Mouse (Mus musculus): ENCODE data around the gene Eps8. TPM values are rescaled to one million over a fixed set of nuclear protein-coding genes. Genes with fewer than 3 reads are reported as not detected.

The Eps8 gene
- polyA plus RNA-seq, 1 experiment = 5.6 TPM

- Histone ChIP-seq H3K4me3 (ENCODE audit: extremely low read depth, insufficient read depth, insufficient read length) (no peak overlapping the region), H3K27ac (ENCODE audit: insufficient read depth, low read length) (no peak overlapping the region), H3K27me3 (ENCODE audit: control insufficient read depth, insufficient read depth, low read length) (no peaks in the 10 kb centered on the region), H3K36me3 (ENCODE audit: control insufficient read depth, insufficient read depth, low read length) (no peaks in the 10 kb centered on the region), H3K4me1 (ENCODE audit: control insufficient read depth, insufficient read depth, insufficient read length) (no peaks in the 10 kb centered on the region)
- no peak for TF ChIP-seq CTCF (IDR thresholded peaks at IDR 0.05; ENCODE audit: extremely low read depth, insufficient read depth, insufficient read length, insufficient replicate concordance)
- TF ChIP-seq POLR2A (IDR thresholded peaks at IDR 0.05; ENCODE audit: low read depth, low read length) = no peak
- no peak for DNase-seq (ENCODE audit: low read depth in 1 of 2, low spot score in 2 of 2)
- WGBS = 80% methylated on average over 5 of the region's 5 CpGs
These were observed 106.1 kb downstream of the Eps8 start for GRCm38 (mm10) chr6:137548613-137549012.

- no peak for DNase-seq (ENCODE audit: low read depth in 1 of 2, low spot score in 2 of 2)
- H3K36me3 ChIP-seq (ENCODE audit: control insufficient read depth, insufficient read depth, low read length) = no peaks in the 10 kb centered on the region
- H3K27me3 ChIP-seq (ENCODE audit: control insufficient read depth, insufficient read depth, low read length) = no peaks in the 10 kb centered on the region
- no peak for TF ChIP-seq CTCF (IDR thresholded peaks at IDR 0.05; ENCODE audit: extremely low read depth, insufficient read depth, insufficient read length, insufficient replicate concordance)
- TF ChIP-seq POLR2A (IDR thresholded peaks at IDR 0.05; ENCODE audit: low read depth, low read length) = no peak
- 72% methylated on average over 2 of the region's 2 CpGs for WGBS
- peaks cover 9% of the 10 kb centered on the region; the same call in 1 of the 2 replicates for H3K4me1 ChIP-seq (ENCODE audit: control insufficient read depth, insufficient read depth, insufficient read length)
- H3K4me3 ChIP-seq (ENCODE audit: extremely low read depth, insufficient read depth, insufficient read length) = no peak overlapping the region
- no peak overlapping the region for H3K27ac ChIP-seq (ENCODE audit: insufficient read depth, low read length)
These were observed 107.1 kb downstream of the Eps8 start for GRCm38 (mm10) chr6:137547555-137547954.

- no peaks in the 10 kb centered on the region for H3K36me3 ChIP-seq (ENCODE audit: control insufficient read depth, insufficient read depth, low read length)
- no peak overlapping the region for H3K4me3 ChIP-seq (ENCODE audit: extremely low read depth, insufficient read depth, insufficient read length)
- H3K27ac ChIP-seq (ENCODE audit: insufficient read depth, low read length) = no peak overlapping the region
- no peaks in the 10 kb centered on the region for H3K27me3 ChIP-seq (ENCODE audit: control insufficient read depth, insufficient read depth, low read length)
- TF ChIP-seq POLR2A (IDR thresholded peaks at IDR 0.05; ENCODE audit: low read depth, low read length) = no peak
- TF ChIP-seq CTCF (IDR thresholded peaks at IDR 0.05; ENCODE audit: extremely low read depth, insufficient read depth, insufficient read length, insufficient replicate concordance) = no peak
- H3K4me1 ChIP-seq (ENCODE audit: control insufficient read depth, insufficient read depth, insufficient read length) = peaks cover 23% of the 10 kb centered on the region
- 95% methylated on average over 6 of the region's 6 CpGs for WGBS
- no peak for DNase-seq (ENCODE audit: low read depth in 1 of 2, low spot score in 2 of 2)
These were observed 108.6 kb downstream of the Eps8 start for GRCm38 (mm10) chr6:137546101-137546500.

GRCm38 (mm10) chr6:137545341-137545740, 109.3 kb downstream of the Eps8 start:
- DNase-seq (ENCODE audit: low read depth in 1 of 2, low spot score in 2 of 2) = no peak
- no peak for TF ChIP-seq POLR2A (IDR thresholded peaks at IDR 0.05; ENCODE audit: low read depth, low read length)
- no peak for TF ChIP-seq CTCF (IDR thresholded peaks at IDR 0.05; ENCODE audit: extremely low read depth, insufficient read depth, insufficient read length, insufficient replicate concordance)
- no peaks in the 10 kb centered on the region for H3K27me3 ChIP-seq (ENCODE audit: control insufficient read depth, insufficient read depth, low read length)
- no peak overlapping the region for H3K4me3 ChIP-seq (ENCODE audit: extremely low read depth, insufficient read depth, insufficient read length)
- no peaks in the 10 kb centered on the region for H3K36me3 ChIP-seq (ENCODE audit: control insufficient read depth, insufficient read depth, low read length)
- no peak overlapping the region for H3K27ac ChIP-seq (ENCODE audit: insufficient read depth, low read length)
- H3K4me1 ChIP-seq (ENCODE audit: control insufficient read depth, insufficient read depth, insufficient read length) = peaks cover 24% of the 10 kb centered on the region
- WGBS = 73% methylated on average over 3 of the region's 3 CpGs

- H3K4me3 ChIP-seq (ENCODE audit: extremely low read depth, insufficient read depth, insufficient read length) = no peak overlapping the region
These were observed 112.2 kb downstream of the Eps8 start for GRCm38 (mm10) chr6:137542231-137543152.

GRCm38 (mm10) chr6:137541216-137542176, 113.2 kb downstream of the Eps8 start:
- 26% methylated on average over 17 of the region's 17 CpGs for WGBS
- no peak overlapping the region for H3K27ac ChIP-seq (ENCODE audit: insufficient read depth, low read length)
- TF ChIP-seq POLR2A (IDR thresholded peaks at IDR 0.05; ENCODE audit: low read depth, low read length) = no peak
- no peak for TF ChIP-seq CTCF (IDR thresholded peaks at IDR 0.05; ENCODE audit: extremely low read depth, insufficient read depth, insufficient read length, insufficient replicate concordance)
- no peak overlapping the region; the same call in 1 of the 2 replicates for H3K4me3 ChIP-seq (ENCODE audit: extremely low read depth, insufficient read depth, insufficient read length)
- H3K4me1 ChIP-seq (ENCODE audit: control insufficient read depth, insufficient read depth, insufficient read length) = peaks cover 24% of the 10 kb centered on the region
- no peaks in the 10 kb centered on the region for H3K27me3 ChIP-seq (ENCODE audit: control insufficient read depth, insufficient read depth, low read length)
- DNase-seq (ENCODE audit: low read depth in 1 of 2, low spot score in 2 of 2) = peak; percentile 17 to 22
- H3K36me3 ChIP-seq (ENCODE audit: control insufficient read depth, insufficient read depth, low read length) = no peaks in the 10 kb centered on the region

More at GRCm38 (mm10) chr6:137542231-137543152, 112.2 kb downstream of the Eps8 start:
- Histone ChIP-seq H3K36me3 (ENCODE audit: control insufficient read depth, insufficient read depth, low read length) (no peaks in the 10 kb centered on the region), H3K4me1 (ENCODE audit: control insufficient read depth, insufficient read depth, insufficient read length) (peaks cover 24% of the 10 kb centered on the region), H3K27me3 (ENCODE audit: control insufficient read depth, insufficient read depth, low read length) (no peaks in the 10 kb centered on the region), H3K27ac (ENCODE audit: insufficient read depth, low read length) (no peak overlapping the region)
- no peak for TF ChIP-seq CTCF (IDR thresholded peaks at IDR 0.05; ENCODE audit: extremely low read depth, insufficient read depth, insufficient read length, insufficient replicate concordance)
- no peak for TF ChIP-seq POLR2A (IDR thresholded peaks at IDR 0.05; ENCODE audit: low read depth, low read length)
- 38% methylated on average over 10 of the region's 10 CpGs for WGBS
- DNase-seq (ENCODE audit: low read depth in 1 of 2, low spot score in 2 of 2) = no peak
